Mouse (Mus musculus): ENCODE results near the gene Klrb1.

Gene Klrb1

DNA sequence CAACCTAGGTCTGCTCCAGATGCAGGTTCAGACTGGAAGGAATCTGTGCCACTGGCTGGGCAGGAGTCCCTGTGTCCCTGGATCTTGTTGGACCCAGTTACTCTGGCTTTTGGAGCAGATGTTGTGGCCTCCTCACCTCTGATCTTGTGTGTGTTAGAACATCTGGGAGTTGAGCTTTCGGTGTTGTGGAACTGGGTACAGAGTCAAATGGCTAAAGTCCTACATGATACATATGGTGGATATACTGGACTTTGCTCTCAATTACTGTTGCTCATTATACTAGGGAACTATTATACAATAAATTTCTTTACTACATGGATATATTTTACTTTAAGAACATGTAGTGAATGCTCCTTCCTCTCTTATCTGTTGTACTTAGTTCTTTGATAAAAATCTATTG lies 61.6 kb downstream of the Klrb1 start:
- Histone ChIP-seq H3K4me3 (replicated peaks; ENCODE audit: low read length) (no peak overlapping the region), H3K36me3 (ENCODE audit: insufficient read depth, low read length) (no peaks in the 10 kb centered on the region), H3K9me3 (ENCODE audit: low read length) (peaks cover 5% of the 10 kb centered on the region), H3K4me1 (replicated peaks; ENCODE audit: low read depth, low read length) (no peaks in the 10 kb centered on the region), H3K27me3 (ENCODE audit: insufficient read depth, low read length) (no peaks in the 10 kb centered on the region)
- TF ChIP-seq NANOG (IDR thresholded peaks at IDR 0.05; ENCODE audit: borderline replicate concordance, low read length) (no peak), CTCF (conservative IDR thresholded peaks at IDR 0.05; ENCODE audit: low read length) (no peak), POU5F1 (IDR thresholded peaks at IDR 0.05; ENCODE audit: borderline replicate concordance, low read length) (no peak)

All from E14TG2a.4 (cell line).